Comparison of ENCODE assay signal across 8 mouse cellular contexts in genomic region chr17:45506700-45507189, GRCm38 (mm10). TPM values are rescaled to one million over a fixed set of nuclear protein-coding genes. Genes with fewer than 3 reads are reported as not detected.
A peak's percentile ranks its signal among the peaks of the same experiment; 100 is the strongest.
DNase-seq lines count a peak whose midpoint lies in the region; ATAC-seq and TF ChIP-seq lines count a peak whose summit lies in the region.

Aars2 (plus strand) TSS chr17:45506841.

- peak; percentile 60 for TF ChIP-seq CTCF in cortical plate, adult 2 months (IDR thresholded peaks at IDR 0.05; ENCODE audit: extremely low read depth, insufficient read depth, low read length)

- H3K27ac ChIP-seq in cortical plate, adult 2 months (ENCODE audit: insufficient read depth, low read length) = peak within 1 kb of the TSS; percentile 97

- TF ChIP-seq POLR2A in cortical plate, adult 2 months (IDR thresholded peaks at IDR 0.05; ENCODE audit: extremely low read depth, insufficient read depth, low read length) = peak; percentile 45; the same call in 1 of the 2 replicates

- peak; percentile 88 for DNase-seq in gastrocnemius, adult 8-10 months (ENCODE audit: low spot score in 2 of 2)
- peak; percentile 97 for DNase-seq in induced T-regulatory cell, adult 2 months (ENCODE audit: low read depth)
- peak; percentile 61 to 90 for DNase-seq in left cerebral cortex, adult 9 months (ENCODE audit: low spot score in 2 of 2)
- DNase-seq in right cerebral cortex, postnatal 14 days = peak; percentile 98
- DNase-seq in urinary bladder, postnatal 36 days (ENCODE audit: low spot score in 2 of 2) = peak; percentile 92 to 94

- peak; percentile 93 for ATAC-seq in activated CD4-positive, CD25-positive, alpha-beta regulatory T cell, adult 4 months
- peak; percentile 93 for ATAC-seq in megakaryocyte progenitor cell, adult 5-6 weeks (replicated peaks; ENCODE audit: poor library complexity)

- peaks cover 4% of the 10 kb centered on the region for H3K4me1 ChIP-seq in cortical plate, adult 2 months (ENCODE audit: control insufficient read depth, insufficient read depth, low read length)

- peak within 1 kb of the TSS; percentile 59 for H3K4me3 ChIP-seq in cortical plate, adult 2 months (ENCODE audit: insufficient read depth, low read length)

RNA-seq across cellular contexts. Expression of gene Aars2, which starts in this region (rescaled TPM):
- 1 to 10 TPM; 2.1 to 3.4 TPM for polyA plus RNA-seq in activated CD4-positive, CD25-positive, alpha-beta regulatory T cell, adult 4 months (2017; shearing (Covaris generic))
- 29.1 and 31.0 TPM in 2 replicates for polyA plus RNA-seq in cortical plate, adult 2 months (2012; rRNA removed)
- total RNA-seq in gastrocnemius, adult 8-10 months (2022) = 10 to 100 TPM; 13.6 to 15.4 (median 14.2) TPM
- total RNA-seq in megakaryocyte progenitor cell, adult 5-6 weeks (2015) = 4.6 and 4.9 TPM in 2 replicates
- total RNA-seq in megakaryocyte progenitor cell, adult 5-6 weeks (2017) = 7.4 and 9.6 TPM in 2 replicates

Comparison
In these comparisons a context has a peak if more than half of its experiments do, and no peak if none do; other contexts are left out.
1. Peak in every context shown above with its lines: DNase-seq, ATAC-seq, H3K4me3 ChIP-seq and H3K27ac ChIP-seq.